Mouse (Mus musculus) heart, adult 2 months (tissue): Measurements from ENCODE around the gene Kcnh1. TPM values are rescaled to one million over a fixed set of nuclear protein-coding genes. Genes with fewer than 3 reads are reported as not detected.

Experiments
- DNase-seq, 2 experiments: peaks; one replicate each; pipeline ENCODE4 v3.0.0; 2021
- H3K27ac ChIP-seq: fragments of 200-600 bp; 2 replicates; pipeline ENCODE4 v1.8.1; 2022
- H3K27me3 ChIP-seq: fragments of 200-500 bp; 2 replicates; pipeline ENCODE4 v1.6.1; 2012; ENCODE audit warnings: mild to moderate bottlenecking, low read length, inconsistent platforms, mixed read lengths; ENCODE audit not compliant: control insufficient read depth, insufficient read depth
- H3K36me3 ChIP-seq: fragments of 200-500 bp; 2 replicates; pipeline ENCODE4 v1.6.1; 2012; ENCODE audit warnings: low read length, inconsistent platforms; ENCODE audit not compliant: control insufficient read depth, insufficient read depth
- H3K4me1 ChIP-seq: fragments of 200-500 bp; 2 replicates; pipeline ENCODE4 v1.6.1; 2011; ENCODE audit warnings: low read length; ENCODE audit not compliant: control insufficient read depth, insufficient read depth
- H3K4me3 ChIP-seq: fragments of 200-600 bp; 2 replicates; pipeline ENCODE4 v1.8.1; 2022
- H3K79me2 ChIP-seq: fragments of 200-500 bp; replicated peaks from 2 replicates; pipeline ENCODE4 v1.6.1; 2012; ENCODE audit warnings: mild to moderate bottlenecking, inconsistent platforms, low read length, moderate library complexity, mixed read lengths; ENCODE audit not compliant: control insufficient read depth, insufficient read depth
- H3K9ac ChIP-seq: fragments of 200-500 bp; 2 replicates; pipeline ENCODE4 v1.6.1; 2012; ENCODE audit warnings: low read depth, mild to moderate bottlenecking, control low read depth, inconsistent platforms, low read length, mixed read lengths
- CTCF ChIP-seq: fragments of 200-600 bp; IDR thresholded peaks from 2 replicates; pipeline ENCODE4 v1.8.1; 2022; ENCODE audit warnings: antibody characterized with exemption, mild to moderate bottlenecking, moderate library complexity
- EP300 ChIP-seq: fragments of 200-500 bp; IDR thresholded peaks from 2 replicates; pipeline ENCODE4 v1.6.1; 2011; ENCODE audit warnings: low read depth, low read length, control low read depth; ENCODE audit not compliant: insufficient read depth
- POLR2A ChIP-seq: fragments of 200-500 bp; IDR thresholded peaks from 2 replicates; pipeline ENCODE4 v1.6.1; 2011; ENCODE audit warnings: mild to moderate bottlenecking, low read depth, low read length, control low read depth; ENCODE audit not compliant: insufficient read depth
- WGBS: fragments of 180-500 bp; shearing (Covaris S2); methylation state at CpG from one replicate; pipeline ENCODE4 v1.1.7; 2018; 5-methylcytosine and 5-hydroxymethylcytosine counted together
- intact Hi-C: fragments of 180-260 bp; cut with DNase I; formaldehyde crosslinking; loops from one replicate; pipeline ENCODE4 v1.15.1; 2025
- polyA plus RNA-seq: library from polyadenylated mRNA; depleted of rRNA; stranded (reverse); fragments of >200 nt; gene quantifications from 2 replicates; pipeline ENCODE4 v1.2.3, GENCODE M21; 2012
- total RNA-seq, 2 experiments: library from RNA; stranded (reverse); gene quantifications; 2 replicates each; pipeline ENCODE4 v1.2.3; 2021

The Kcnh1 gene
- total and polyA plus RNA-seq, 3 experiments = 0.05 to 0.09 (median 0.06) TPM

- peaks cover 5% of the 10 kb centered on the region for H3K27me3 ChIP-seq
- H3K36me3 ChIP-seq = no peaks in the 10 kb centered on the region
- no peak overlapping the region for H3K27ac ChIP-seq
- no peak overlapping the region for H3K4me3 ChIP-seq
- 77% methylated on average over 11 of the region's 11 CpGs for WGBS
- H3K9ac ChIP-seq = no peak overlapping the region
- no peak for TF ChIP-seq POLR2A
- TF ChIP-seq CTCF = no peak
- TF ChIP-seq EP300 = no peak
- no peak for DNase-seq
- H3K4me1 ChIP-seq = no peaks in the 10 kb centered on the region; the same call in 1 of the 2 replicates
- no peaks in the 10 kb centered on the region for H3K79me2 ChIP-seq
- intact Hi-C loops = loop anchor here (1.0 kb wide), 2 partner anchors 409 to 523 kb away; no protein-coding TSS in a partner anchor
Observed at GRCm38 (mm10) chr1:192189771-192190170, 803 bp upstream of the Kcnh1 start.

GRCm38 (mm10) chr1:192191322-192191639 lies 707 bp downstream of the Kcnh1 start:
- no peak for TF ChIP-seq CTCF
- TF ChIP-seq POLR2A = no peak
- TF ChIP-seq EP300 = no peak
- no peak for DNase-seq
- H3K4me1 ChIP-seq = no peaks in the 10 kb centered on the region; the same call in 1 of the 2 replicates
- H3K79me2 ChIP-seq = no peaks in the 10 kb centered on the region
- 7% methylated on average over 13 of the region's 13 CpGs for WGBS
- H3K4me3 ChIP-seq = no peak overlapping the region
- no peak overlapping the region for H3K9ac ChIP-seq
- intact Hi-C loops = no loop called here
- H3K36me3 ChIP-seq = no peaks in the 10 kb centered on the region
- H3K27ac ChIP-seq = no peak overlapping the region
- H3K27me3 ChIP-seq = peaks cover 5% of the 10 kb centered on the region

- peaks cover 5% of the 10 kb centered on the region for H3K27me3 ChIP-seq
- H3K4me3 ChIP-seq = no peak overlapping the region
- TF ChIP-seq CTCF = no peak
- H3K27ac ChIP-seq = no peak overlapping the region
- no peaks in the 10 kb centered on the region for H3K36me3 ChIP-seq
- 65% methylated on average over 8 of the region's 8 CpGs for WGBS
- no peak overlapping the region for H3K9ac ChIP-seq
- no peaks in the 10 kb centered on the region for H3K79me2 ChIP-seq
- intact Hi-C loops = no loop called here
- no peaks in the 10 kb centered on the region; the same call in 1 of the 2 replicates for H3K4me1 ChIP-seq
- DNase-seq = no peak
Observed at GRCm38 (mm10) chr1:192191859-192192258, 1.3 kb downstream of the Kcnh1 start.

- no peaks in the 10 kb centered on the region; the same call in 1 of the 2 replicates for H3K4me1 ChIP-seq
- 65% methylated on average over 9 of the region's 9 CpGs for WGBS
- no peak overlapping the region for H3K9ac ChIP-seq
- no peak for DNase-seq
- no peak for TF ChIP-seq CTCF
- no peaks in the 10 kb centered on the region for H3K79me2 ChIP-seq
- intact Hi-C loops = no loop called here
- no peak overlapping the region for H3K27ac ChIP-seq
- H3K4me3 ChIP-seq = no peak overlapping the region
- peaks cover 5% of the 10 kb centered on the region for H3K27me3 ChIP-seq
- H3K36me3 ChIP-seq = no peaks in the 10 kb centered on the region
Observed at GRCm38 (mm10) chr1:192192710-192193109, 2.1 kb downstream of the Kcnh1 start.

GRCm38 (mm10) chr1:192193656-192194055 lies 3.1 kb downstream of the Kcnh1 start:
- TF ChIP-seq CTCF (no peak), POLR2A (no peak), EP300 (no peak)
- no peak overlapping the region for H3K27ac ChIP-seq
- peaks cover 5% of the 10 kb centered on the region for H3K27me3 ChIP-seq
- H3K36me3 ChIP-seq = no peaks in the 10 kb centered on the region
- no peaks in the 10 kb centered on the region for H3K79me2 ChIP-seq
- 55% methylated on average over 14 of the region's 14 CpGs for WGBS
- intact Hi-C loops = loop anchor here (1.0 kb wide), 1 partner anchor 406 kb away; no protein-coding TSS in a partner anchor
- no peaks in the 10 kb centered on the region; the same call in 1 of the 2 replicates for H3K4me1 ChIP-seq
- no peak overlapping the region for H3K4me3 ChIP-seq
- no peak overlapping the region for H3K9ac ChIP-seq
- no peak for DNase-seq

GRCm38 (mm10) chr1:192197495-192197894 lies 6.9 kb downstream of the Kcnh1 start:
- no peaks in the 10 kb centered on the region for H3K27me3 ChIP-seq
- no peaks in the 10 kb centered on the region for H3K36me3 ChIP-seq
- intact Hi-C loops = no loop called here
- H3K9ac ChIP-seq = no peak overlapping the region
- H3K4me3 ChIP-seq = no peak overlapping the region
- no peak for DNase-seq
- H3K4me1 ChIP-seq = no peaks in the 10 kb centered on the region
- TF ChIP-seq POLR2A (no peak), EP300 (no peak), CTCF (no peak)
- WGBS = 47% methylated on average over 10 of the region's 10 CpGs
- no peak overlapping the region for H3K27ac ChIP-seq
- no peaks in the 10 kb centered on the region for H3K79me2 ChIP-seq
